Mouse (Mus musculus) spleen, postnatal 36 days (tissue): ENCODE measurements around the gene Ttc7.

Experiments used
- DNase-seq, 2 experiments: peaks; one replicate each; pipeline ENCODE4 v3.0.0; 2022; ENCODE audit warnings: low spot score in 2 of 2, mixed read lengths in 1 of 2

Gene Ttc7

GRCm38 (mm10) chr17:87418082-87418481, 135.4 kb downstream of the Ttc7 start:
- DNase-seq = peak; percentile 33 to 43

DNA sequence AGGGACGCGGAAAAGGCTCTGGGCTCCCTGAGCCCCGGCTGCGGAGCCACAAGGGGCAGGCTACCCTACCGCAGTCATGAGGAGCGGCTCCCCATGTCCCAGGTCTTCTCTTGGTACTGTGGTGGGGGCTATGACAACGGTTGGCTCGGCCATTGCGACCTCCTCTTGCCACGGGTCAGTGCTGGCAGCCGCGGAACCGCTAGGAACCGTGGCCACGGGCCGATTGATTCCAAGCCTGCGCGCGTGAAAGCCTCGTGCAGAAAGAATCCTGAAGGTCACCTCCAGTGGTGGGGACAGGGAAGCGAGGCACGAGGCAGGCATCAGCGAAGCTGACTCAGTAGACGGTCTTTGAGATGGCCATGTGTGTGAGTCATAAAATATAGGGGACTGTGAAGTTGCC, 144.8 kb downstream of the Ttc7 start, which contains the start of gene Stpg4:
TSS of gene Stpg4 (minus strand) at position 231 of the 400 bp plus-strand sequence.
- DNase-seq = no peak

GRCm38 (mm10) chr17:87429431-87429830, 146.7 kb downstream of the Ttc7 start:
- no peak for DNase-seq
